Mouse (Mus musculus) urinary bladder, adult 2 months (tissue): ENCODE measurements around the gene Zdhhc21. TPM values are rescaled to one million over a fixed set of nuclear protein-coding genes. Genes with fewer than 3 reads are reported as not detected.

Experiments
- DNase-seq: peaks from one replicate; pipeline ENCODE4 v3.0.0; 2022; ENCODE audit warnings: low spot score
- polyA plus RNA-seq: library from polyadenylated mRNA; depleted of rRNA; stranded (reverse); fragments of >200 nt; gene quantifications from 2 replicates; pipeline ENCODE4 v1.2.3, GENCODE M21; 2012; rRNA removed

Zdhhc21 gene
- polyA plus RNA-seq, 1 experiment: 8.6 TPM

- DNase-seq: no peak
These were observed 94.1 kb downstream of the Zdhhc21 start for GRCm38 (mm10) chr4:82765513-82766216.

GRCm38 (mm10) chr4:82763586-82763985 is 96.2 kb downstream of the Zdhhc21 start:
- DNase-seq: no peak

DNA sequence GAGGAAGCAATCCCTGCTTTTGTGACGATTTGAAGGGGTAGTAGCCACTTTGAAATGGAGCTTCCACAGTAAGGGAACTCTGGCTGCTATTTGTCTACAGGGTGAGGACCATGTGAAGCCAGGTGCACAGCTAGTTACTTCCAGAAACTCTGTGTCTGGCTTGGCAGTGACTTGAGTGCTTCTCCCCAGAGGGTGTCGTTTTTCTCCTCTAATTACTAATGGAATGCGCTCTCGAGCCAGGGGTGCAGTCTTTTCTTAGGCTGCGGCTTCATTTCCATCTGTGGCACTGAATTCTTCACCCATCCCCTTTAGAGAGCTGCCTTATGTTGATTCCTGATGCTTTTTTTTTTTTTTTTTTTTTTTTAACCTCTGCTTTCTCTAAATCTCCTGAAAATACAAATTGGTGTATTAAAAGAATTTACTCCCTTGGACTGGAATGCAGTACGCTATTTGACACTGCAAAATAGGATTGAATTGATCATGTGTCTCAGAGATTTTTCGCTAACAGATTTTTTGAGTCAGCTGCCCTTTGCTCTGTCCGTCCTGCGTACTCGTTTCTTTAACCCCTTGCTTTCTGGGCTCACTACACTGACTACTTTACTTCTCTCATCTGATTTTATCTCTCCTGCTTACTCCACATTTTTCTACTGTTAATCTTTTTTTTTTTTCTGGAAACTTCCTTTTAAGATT is 97.2 kb downstream of the Zdhhc21 start:
- DNase-seq: no peak

DNA sequence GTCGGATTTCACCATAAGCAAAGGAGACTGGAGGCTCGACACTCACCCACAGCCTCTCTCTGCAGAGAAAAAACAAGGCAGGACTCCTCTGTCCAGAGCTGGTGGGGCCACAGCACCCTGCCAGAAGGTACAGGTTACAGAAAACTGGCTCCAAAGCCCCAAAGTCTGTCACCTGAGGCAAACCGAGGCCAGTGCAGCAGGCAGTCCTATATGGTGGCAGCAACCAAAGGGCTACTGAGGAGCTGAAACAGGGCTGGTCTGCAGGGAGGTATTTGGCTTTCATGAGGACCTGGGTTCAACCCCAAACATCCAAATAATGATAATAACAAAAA is 103.5 kb downstream of the Zdhhc21 start:
- no peak for DNase-seq

DNA sequence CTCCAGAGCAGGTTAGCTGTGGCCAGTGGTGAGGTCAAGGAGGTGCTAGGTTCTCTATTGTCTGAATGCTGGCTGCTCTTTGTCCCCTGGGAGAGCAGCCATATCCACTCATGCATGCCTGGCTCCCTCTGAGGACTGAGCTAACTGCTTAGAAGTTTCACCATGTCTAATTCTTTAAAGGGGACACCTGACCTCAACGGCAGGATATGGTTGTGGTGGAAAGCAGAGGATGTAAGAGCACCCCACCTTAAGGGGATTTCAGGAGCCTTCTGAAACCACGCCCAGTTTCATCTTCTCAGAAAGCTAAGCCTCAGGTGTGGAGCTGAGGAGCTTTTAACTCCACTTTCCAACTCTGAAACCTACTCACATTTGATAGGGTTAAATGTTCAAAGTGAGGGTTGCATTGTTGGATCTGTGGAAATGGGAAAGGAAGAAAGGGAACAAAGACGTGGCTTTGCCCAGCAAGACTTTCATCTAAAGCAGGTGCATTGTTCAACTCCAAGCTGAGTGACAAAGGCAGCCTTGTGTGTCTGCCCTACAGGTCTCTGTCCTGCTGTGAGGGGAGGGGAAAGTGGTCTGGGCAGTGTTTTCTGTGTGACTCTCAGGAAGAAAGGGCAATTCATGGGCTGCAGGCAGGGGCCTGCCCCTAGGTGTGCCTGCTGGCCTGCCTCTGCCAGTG is 104.0 kb downstream of the Zdhhc21 start:
- DNase-seq: no peak

Other genes starting within 250 kb of the Zdhhc21 start
- 28.0 and 45.3 TPM in 2 replicates for gene Nfib, start 154.2 kb downstream of the Zdhhc21 start, polyA plus RNA-seq
- not detected in 2 replicates for gene Cer1, start 25.2 kb upstream of the Zdhhc21 start, polyA plus RNA-seq
- gene Frem1, start 192.4 kb upstream of the Zdhhc21 start, polyA plus RNA-seq: 5.7 TPM in 2 replicates